Mouse (Mus musculus) ZHBTc4 (cell line): Measurements from ENCODE around the gene Agbl4.

ENCODE experiments used
- DNase-seq: peaks from one replicate; pipeline ENCODE4 v3.0.0-alpha.2; 2011; ENCODE audit warnings: low read depth, low spot score

Agbl4 gene

DNA sequence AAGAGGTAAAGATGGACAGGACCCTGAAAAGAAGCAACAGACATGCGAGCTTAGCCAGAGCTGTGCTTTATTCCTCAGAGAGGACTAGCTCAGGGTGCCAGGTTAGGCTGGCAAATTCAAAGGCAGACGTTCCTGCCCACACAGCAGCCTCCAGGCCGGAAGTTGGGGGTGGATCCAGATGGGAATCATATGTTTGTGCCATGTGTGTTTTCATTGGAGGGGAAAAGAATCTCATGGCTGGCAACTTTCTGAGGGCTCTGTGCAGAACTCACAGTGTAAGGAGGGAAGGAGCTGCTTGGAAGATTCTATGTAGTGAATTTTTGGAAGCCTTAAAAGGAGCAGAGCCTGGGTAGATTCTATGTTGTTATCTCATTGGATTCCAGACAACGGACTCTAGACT, 519.1 kb downstream of the Agbl4 start:
- DNase-seq = no peak

DNA sequence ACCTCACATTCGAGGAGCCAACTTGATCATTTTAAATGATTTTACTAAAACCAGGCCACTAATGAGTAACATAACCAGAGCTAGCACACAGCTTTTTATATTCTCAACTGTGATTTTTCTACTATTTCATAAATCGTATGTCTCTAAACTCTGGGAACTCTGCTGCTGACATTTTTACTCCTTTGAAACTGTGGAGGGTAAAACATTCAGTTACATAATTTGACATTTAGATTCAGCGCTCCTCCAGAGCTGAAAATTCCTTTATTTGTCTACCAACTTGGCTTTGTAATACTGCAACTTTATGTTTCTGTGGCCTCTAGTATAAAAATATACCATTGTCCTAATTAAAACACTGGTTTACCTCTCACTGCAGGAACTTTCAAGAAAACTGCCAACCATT, 523.6 kb downstream of the Agbl4 start:
- DNase-seq = no peak

DNA sequence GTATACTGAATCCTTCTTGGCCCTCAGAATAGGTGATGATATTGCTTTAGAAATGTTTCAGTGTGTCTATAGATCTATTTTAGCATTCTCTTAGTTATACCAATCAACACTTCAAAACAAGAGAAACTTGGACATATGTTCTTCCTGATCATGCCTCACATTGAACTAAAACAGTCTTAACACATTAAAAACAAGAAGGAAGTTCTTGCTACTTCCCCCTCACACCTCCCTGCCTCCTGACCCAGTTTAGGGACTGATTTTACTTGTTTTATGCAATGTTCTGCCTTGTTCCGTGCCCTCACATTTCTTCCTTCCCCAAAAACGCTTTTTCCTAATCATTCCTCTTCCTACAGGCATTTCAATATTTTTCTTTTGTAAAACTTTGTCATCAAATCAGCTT, 604.2 kb downstream of the Agbl4 start:
- no peak for DNase-seq

DNA sequence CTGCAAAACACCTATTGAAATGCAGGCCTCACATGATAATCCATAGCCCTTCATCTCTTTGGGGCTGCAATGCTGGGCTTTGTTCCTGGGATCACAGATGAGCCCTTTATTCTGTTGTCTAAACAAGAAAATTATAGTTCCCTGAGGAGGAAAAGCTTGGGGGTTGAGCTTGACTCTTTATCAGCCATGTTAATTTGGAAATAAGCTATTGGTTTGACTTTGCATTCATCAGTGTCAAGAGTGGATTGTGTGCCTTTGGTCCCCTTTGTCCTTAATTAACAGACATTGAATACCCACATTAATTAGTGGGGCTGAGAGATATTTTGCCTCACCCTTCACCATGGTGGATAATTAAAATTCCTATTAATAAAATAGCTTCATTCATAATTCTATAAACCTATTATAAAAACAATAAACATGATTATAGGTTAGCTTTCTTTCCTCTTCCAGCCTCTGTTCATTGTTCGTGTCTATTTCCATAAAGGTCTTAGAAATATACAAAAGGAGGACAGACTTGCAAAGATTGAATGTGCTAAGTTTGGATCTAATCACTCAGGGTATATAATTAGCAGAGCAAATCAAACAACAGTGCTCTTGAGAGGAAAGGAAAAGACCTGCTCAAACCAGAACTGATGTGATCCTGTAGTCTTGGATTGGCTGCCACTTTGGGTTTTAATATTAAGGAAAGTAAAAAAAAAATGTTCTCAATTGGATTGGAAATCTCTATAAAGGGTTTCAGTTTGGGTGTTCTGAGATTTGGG, 607.4 kb downstream of the Agbl4 start:
- no peak for DNase-seq

DNA sequence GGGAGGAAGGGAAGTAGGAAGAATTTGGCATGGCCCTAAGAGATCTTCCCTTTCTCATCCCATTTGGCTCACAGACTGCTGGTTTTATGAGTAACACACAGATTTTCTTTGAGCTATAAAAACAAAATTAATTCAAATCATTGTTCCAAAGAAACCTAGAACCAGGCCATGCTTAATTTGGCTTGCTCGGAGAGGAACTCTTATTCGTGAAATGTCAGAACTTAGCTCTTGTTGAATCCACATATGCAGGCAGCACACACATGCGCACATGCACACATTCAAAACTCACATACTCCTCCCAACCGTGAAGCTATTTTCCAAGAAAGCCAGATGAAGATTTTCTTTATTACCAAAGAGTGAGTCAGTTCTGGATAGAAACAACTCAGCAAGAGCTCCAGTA, 621.9 kb downstream of the Agbl4 start:
- no peak for DNase-seq

DNA sequence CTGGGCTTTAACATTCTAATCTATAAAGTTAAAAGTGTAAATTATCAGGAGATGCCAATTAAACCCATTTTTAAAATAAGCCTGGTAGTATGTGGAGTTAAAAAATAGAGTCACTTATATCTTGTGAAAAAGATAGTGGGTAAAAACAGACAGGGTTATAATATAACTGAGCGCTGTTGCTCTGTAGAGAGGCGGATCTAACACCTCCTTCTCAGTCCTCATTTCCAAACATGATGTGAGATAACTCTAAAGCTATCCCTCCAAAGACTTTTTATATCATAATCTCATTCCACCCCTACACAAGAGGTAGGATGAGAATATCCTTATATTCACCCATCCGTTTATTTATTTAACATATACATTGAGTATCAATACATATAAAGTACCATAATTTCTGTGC, 669.9 kb downstream of the Agbl4 start:
- no peak for DNase-seq

DNA sequence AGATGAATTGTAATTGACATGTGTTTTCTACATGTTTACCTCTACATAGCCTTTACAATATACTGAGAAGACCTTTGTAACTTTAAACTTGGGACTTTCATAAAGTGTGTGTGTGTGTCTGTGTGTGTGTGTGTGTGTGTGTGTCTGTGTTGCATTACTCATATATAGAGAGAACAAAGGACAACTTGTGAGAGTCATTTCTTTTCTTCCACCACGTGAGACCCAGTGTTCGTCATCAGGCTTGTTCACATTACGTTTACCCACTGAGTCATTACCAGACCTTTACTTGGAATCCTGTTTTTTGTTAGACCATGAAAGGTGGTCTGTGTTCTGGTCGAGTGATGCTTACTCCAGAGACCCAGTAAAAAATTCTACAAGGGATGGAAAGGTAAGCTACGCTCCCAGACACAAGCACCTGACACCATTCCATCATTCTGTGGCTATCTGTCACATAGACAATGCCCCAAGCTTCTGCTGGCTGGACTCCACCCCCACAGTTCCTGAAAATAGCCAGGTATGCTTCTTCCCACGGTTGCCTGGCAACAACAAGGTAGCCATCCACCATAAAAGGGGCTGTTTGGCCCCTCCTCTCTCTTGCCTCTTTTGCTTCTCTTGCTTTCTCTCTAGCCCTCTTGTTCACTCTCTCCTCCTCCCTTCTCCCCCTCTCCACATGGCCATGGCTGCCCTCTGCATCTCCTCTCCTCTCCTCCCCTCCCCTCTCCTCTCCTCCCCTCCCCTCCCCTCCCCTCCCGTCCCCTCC, 676.5 kb downstream of the Agbl4 start:
- DNase-seq = peak; percentile 28

DNA sequence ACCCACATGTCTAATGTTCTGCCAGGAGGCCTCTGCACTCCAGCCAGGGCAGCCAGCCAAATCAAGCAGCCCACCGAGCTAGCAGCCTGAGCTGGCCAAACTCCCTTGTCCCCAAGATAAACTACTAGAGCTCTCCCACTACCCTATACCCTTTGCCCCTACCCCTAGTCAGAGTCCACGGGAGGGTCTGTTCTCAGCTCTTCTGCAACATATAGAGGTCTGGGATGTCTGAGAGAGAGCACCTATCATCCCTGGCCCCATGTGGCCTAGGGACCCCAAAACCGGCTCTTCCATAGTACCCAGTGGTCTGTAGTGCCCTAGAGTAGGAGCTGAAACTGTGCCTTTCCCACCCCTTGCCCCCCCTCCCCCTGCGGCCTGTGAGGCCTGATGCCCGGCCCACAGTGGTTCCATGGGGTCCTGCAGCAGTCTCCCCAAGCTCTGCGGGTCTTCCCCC, 677.3 kb downstream of the Agbl4 start:
- DNase-seq = no peak

DNA sequence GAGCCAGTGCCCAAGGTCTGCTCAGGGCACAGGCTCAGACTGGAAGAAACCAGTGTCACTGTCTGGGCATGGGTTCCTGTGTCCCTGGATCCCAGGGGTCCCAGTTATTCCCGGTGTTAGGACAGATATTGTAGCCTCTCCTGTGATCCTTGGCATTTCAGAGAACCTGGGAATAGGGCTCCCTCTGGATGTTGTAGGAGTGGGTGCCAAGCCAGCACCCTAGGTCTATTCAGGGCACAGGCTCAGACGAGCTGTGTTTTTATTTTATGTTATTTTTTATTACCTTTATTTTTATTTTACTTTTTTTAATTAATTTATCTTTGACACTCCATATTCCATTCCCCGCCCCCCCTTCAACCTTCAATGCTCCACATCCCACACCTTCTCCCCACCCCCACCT, 680.3 kb downstream of the Agbl4 start:
- no peak for DNase-seq

DNA sequence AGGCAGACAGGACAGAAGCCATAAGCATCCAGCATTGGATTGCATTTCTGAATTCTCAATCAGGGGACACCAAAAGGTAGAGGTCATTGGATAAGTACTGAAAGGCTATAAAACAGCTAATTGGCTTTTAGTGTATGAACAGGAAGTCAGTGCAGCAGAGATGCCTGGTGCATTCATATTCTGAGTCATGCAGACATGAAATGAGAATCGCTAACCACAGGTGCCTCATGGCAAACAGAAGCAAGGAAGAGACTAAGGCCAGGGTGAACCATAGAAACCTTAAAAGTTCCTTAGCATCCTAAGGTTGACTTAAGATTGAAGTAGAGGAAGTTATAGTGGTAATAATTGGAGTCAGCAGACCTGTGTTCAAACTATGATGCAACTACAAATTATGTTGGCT, 687.9 kb downstream of the Agbl4 start:
- DNase-seq = no peak

DNA sequence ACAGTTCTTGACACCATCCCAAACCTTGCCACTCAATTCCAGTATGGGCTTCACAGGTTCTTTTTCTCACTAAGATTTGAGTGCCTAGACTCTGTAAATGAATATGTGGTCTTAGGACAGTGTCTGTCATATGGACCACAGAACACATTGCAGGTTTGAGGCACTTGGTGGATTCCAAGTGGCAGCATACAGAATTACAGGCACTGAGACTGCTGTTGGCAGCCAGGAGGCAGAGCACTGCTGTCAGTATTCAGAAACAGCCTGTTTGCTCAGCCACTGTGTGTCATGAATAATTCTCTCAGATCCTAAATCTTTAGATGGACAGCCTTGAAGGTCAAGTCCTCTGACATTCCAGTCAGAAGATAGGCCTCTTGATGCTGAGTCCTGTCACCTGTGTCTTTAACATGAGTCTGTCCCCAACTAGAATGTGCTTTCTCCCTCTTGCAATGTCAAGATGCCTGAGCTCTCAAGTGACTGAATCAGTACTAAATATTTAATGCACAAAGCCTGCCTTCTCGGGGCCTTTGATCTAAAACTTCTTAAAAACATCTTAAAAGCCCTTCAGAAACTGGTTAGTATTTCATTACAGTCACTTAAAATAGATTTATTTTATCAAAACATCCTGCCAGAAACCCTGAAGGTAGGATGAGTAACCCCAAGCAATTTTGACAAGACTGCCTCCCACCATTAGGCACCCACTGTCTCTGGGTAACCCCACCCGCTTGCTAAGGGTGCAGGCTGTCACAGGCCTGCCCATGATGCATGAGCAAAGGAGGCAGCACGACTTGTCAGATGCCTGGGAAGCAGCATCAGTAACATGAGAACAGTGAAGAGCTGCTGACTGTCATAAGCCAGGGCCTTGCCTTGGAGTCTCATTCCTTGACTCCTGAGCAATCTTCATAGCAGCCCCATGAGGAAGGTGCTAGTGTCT, 739.0 kb downstream of the Agbl4 start:
- peak; percentile 24 for DNase-seq

DNA sequence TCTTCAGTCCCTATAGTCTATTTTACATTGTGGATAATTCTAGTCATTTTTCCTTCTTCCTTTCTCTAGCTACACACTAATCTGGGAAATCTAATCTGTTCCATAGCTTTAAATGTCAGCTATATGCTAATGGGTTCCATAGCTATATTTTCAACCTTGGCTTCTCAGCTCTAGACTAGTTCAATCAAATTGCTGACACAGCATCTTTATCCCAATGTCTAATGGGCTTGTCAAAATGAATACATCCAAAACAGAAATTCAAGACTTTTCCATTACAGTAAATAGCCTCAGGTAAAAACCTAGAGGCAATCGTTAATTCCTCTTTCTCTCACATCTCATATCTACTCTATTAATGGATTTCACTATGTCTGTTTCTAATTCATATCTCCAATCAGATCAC, 750.3 kb downstream of the Agbl4 start:
- DNase-seq = no peak

DNA sequence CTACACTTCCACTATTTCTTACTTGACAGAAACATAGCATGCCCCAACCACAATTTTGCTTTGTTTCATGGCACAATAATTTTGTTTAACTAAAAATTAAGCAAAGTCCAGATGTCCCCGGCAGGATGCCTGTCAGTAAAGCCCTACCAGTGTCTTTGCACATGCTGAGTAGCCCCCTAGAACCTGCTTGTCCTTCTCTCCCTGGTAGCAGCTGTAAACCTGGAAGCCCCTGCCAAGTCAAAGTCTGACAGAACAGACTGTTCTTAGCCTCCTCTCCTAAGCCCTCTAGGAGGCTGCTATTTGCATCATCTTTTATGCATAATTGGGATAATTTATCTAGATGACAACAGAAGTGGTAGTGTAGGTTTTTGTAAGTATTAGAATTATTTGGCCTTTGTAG, 758.4 kb downstream of the Agbl4 start:
- no peak for DNase-seq

DNA sequence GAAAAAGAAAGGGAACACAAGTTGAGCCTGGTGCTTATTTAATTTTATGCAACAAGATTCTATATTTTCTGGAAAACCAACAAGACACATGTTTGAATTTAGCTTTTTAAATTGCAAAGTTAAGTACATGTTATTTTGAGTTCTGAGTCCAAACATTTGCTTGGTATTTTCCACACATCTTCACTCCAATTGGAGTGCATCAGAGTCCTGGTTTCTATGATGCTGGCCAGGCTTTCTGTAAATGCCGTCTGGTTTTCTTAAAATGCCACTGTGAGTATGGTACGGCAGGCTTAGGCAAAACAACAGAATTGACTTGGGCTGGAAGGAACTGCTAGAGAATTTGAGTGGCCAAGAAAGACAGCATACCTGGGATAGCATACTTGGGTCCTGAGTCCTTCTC, 784.0 kb downstream of the Agbl4 start:
- DNase-seq = no peak

DNA sequence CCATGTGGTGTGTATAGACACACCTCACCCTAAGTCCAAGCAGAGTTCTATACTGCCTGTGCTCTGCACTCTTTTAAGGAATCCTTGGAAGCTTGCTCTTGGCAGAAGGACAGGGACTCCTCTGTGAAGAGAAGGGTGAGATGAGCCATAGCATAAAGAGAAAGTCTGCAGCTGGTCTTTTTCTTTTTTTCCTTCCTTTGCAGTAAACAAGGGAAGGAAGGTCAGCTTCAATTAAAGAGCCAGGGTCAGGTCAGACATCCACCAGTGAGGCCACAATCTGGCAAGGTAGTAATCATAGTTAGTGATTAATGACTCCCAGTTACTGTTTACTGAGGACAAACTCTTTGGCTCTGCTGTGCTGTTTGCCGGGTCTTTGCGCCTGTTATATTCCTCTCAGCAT, 802.6 kb downstream of the Agbl4 start:
- DNase-seq = no peak

DNA sequence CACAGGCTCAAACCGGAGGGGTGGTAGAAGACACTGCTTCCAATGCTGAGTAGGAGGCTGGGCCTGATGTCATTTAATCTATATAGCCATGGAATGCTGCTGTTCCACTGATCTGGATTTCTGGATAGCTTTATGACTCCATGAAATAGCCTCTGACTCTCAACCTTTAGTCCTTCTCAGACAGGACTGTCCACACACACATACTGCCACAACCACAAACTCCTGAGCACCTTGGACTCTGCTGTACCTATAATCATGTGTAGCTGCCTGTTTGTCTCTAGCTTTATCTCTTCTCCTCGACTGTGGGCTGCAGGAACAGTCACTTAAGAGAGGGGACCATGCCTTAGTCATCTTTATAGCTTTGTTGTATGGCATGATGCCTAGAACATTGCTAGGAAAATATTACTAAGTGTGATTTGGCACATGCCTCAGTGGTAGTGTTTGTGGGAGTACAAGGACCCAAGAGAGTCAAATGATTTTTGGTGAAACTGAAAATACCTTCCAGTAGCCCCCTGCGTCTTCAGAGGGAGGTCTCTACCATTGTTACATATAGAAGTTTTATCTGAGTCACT, 817.8 kb downstream of the Agbl4 start:
- DNase-seq = no peak

DNA sequence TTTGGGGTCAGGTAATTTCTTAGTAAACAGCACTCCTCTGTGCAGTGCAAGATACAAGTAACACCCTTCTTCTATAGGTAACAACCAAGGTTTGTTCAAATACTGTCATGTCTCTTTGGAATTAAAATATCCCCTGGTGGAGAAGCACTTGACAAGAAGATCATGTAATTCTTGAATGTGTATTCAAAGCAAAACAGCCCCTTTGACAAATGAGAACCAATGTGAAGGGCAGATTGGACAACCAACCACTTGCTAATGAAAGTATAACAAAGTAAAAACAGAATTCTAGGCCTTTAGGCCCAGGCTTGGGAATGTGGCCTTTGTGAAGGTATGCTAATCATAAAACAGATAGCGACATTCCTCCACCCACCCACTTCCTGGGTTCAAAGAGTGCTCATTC, 821.6 kb downstream of the Agbl4 start:
- DNase-seq = peak; percentile 72

DNA sequence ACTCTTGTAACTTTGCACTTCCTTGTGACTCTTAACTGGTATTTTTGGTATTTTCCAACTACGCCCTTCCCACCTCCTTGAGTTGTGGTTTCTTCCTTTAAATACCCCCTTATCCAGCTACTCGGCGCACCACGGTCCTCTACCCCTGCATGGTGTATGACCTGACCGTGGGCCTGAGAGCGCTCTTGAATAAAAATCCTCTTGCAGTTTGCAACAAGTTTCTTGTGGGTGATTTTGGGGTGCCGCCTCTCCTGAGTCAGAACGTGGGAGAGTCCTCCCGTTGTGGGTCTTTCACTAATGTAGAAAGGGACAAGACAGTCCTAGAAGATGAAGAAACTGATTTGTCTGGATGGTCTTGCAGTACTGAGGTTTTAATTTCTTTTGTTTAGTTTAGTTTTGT, 822.1 kb downstream of the Agbl4 start:
- peak; percentile 56 for DNase-seq

DNA sequence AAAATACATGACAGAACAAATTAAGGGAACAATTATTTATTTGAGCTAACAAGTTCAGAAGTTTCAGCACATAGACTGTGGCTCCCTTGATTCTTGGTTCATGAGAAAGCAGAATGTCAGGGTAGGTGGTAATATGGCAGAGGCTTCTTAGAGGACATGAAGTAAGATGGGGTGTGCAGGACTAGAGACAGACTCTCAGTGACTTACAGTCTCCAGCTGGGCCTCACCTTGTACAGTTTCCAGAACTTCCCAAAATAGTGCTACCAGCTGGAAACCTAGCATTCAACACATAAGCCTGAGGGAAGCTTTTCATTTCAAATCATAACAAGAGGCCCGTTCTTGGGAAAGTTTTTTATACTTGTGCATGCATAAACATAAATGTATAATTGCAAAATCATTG, 836.4 kb downstream of the Agbl4 start:
- DNase-seq = no peak

DNA sequence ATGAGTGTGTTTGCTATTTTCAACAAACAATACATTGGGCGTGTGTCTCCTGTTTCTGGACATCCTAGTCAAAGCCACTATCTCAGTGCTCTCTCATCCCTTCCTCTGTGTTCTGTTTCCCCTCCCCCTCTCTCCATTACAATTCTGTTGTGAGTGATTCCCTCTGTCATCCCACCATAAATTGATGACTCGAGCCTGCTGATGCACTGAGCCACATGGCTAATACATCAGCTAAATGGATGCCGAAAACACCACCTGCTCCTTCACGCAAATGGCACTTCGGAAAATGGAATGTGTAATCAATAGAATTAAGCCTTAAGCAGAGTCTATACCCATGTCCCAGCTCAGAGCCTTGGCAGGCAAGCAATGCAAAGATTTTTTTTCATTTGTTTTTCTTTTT, 854.5 kb downstream of the Agbl4 start:
- DNase-seq = no peak

DNA sequence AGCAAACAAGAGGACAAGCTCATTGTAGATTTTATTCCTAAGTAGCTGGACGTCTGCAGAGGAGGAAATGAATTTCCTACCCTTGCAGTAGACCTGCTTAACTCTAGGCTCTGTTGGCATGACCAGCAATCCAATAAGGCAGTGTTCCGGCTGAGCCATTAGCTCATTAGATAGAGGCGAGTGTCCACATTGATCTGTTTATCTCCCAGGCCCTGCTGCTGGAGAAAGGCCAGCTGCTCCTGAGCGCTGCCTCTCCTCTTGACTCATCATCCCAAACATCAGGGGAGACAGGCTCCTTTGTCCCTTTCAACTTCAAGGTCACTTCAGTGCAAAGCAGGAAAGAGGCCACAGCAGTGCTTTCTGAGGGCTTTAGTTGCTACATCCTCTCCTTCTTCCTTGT, 858.0 kb downstream of the Agbl4 start:
- DNase-seq = peak; percentile 6

DNA sequence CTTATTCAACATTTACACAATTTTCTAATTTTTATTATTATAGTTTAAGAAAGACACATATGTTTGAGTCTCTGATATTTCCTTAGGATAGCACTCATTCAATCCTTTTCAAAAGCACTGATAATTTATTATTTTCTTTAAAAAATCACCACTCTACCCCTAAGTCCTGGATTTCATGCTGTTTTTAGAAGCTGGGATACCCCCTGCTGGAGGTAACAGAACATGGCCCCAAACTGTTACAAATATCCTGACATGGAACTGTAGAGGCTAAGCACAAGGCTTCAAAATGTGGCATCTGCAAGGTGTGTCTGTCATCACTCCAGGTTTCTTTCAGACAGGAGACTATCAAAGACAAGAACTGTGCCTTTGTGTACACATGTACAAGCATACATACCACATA, 859.5 kb downstream of the Agbl4 start:
- DNase-seq = no peak
